ENCODE assay signal across 8 mouse cellular contexts in genomic region chr9:57696380-57697285, GRCm38 (mm10). TPM values are rescaled to one million over a fixed set of nuclear protein-coding genes. Genes with fewer than 3 reads are reported as not detected.
DNase-seq lines count a peak whose midpoint lies in the region; ATAC-seq lines count a peak whose summit lies in the region.
"Had no signal": no experiment of that assay in that cellular context is flagged by ENCODE, and none has a peak within 500 bp of the region (broad histone marks: within the 10 kb centered on the region; RNA-seq: fewer than 3 reads in every experiment).

No protein-coding gene starts in this region.

- peak; percentile 82 for ATAC-seq in intestine, embryonic 15.5 days
- peak; percentile 59 for ATAC-seq in megakaryocyte progenitor cell, adult 5-6 weeks (replicated peaks; ENCODE audit: poor library complexity)

- peak overlapping the region; percentile 84 for H3K4me2 ChIP-seq in intestine, embryonic 15.5 days (replicated peaks)

- H3K27me3 ChIP-seq in intestine, embryonic 15.5 days (replicated peaks), result peaks cover 26% of the 10 kb centered on the region
- H3K27me3 ChIP-seq in splenic B cell, adult 2 months (ENCODE audit: control insufficient read depth, insufficient read depth, low read length, poor library complexity, severe bottlenecking), result no peaks in the 10 kb centered on the region; the same call in 1 of the 2 replicates

- peak; percentile 18 to 54 for DNase-seq in adrenal gland, postnatal 36 days
- DNase-seq in embryo, embryonic 10 days (ENCODE audit: low spot score), result peak; percentile 59
- DNase-seq in gastrocnemius, postnatal 36 days, result peak; percentile 29 to 53
- peak; percentile 75 to 83 for DNase-seq in left cerebral cortex, postnatal 10 days (ENCODE audit: extremely low spot score in 1 of 2, low spot score in 2 of 2)
- DNase-seq in splenic B cell, adult 2 months (ENCODE audit: low read depth, low spot score), result peak; percentile 11

- peaks cover 10% of the 10 kb centered on the region for H3K4me1 ChIP-seq in intestine, embryonic 15.5 days (replicated peaks)

- H3K9ac ChIP-seq in intestine, embryonic 15.5 days, result peak overlapping the region; percentile 34

- peak overlapping the region; percentile 38 for H3K4me3 ChIP-seq in intestine, embryonic 15.5 days (replicated peaks)

- no peaks in the 10 kb centered on the region for H3K36me3 ChIP-seq in intestine, embryonic 15.5 days
- H3K36me3 ChIP-seq in splenic B cell, adult 2 months (ENCODE audit: control insufficient read depth, insufficient read depth, low read length, poor library complexity, severe bottlenecking), result no peaks in the 10 kb centered on the region

- H3K27ac ChIP-seq in intestine, embryonic 15.5 days, result no peak overlapping the region

- intact Hi-C loops in gastrocnemius, postnatal 36 days (cut with DNase I), result no loop called here
- intact Hi-C loops in left cerebral cortex, postnatal 10 days (cut with DNase I), result no loop called here

- 3% methylated on average over 42 of the region's 42 CpGs for WGBS in intestine, embryonic 15.5 days

- no peaks in the 10 kb centered on the region for H3K9me3 ChIP-seq in intestine, embryonic 15.5 days

RNA-seq across cellular contexts. Expression of gene Cyp1a1, which starts 8.9 kb away (rescaled TPM):
- under 1 TPM in 1 of 2 experiments, not detected in 1; 0.13 TPM for total RNA-seq in adrenal gland, postnatal 36 days (2021)
- under 1 TPM; 0.26 to 0.57 TPM for total RNA-seq in gastrocnemius, postnatal 36 days (2021)
- polyA plus RNA-seq in intestine, embryonic 15.5 days (2015; fragmentation: Nextera tagmentation; extraction: Ambion mirVana), result not detected in 2 replicates
- under 1 TPM; 0.41 to 0.43 TPM for total RNA-seq in left cerebral cortex, postnatal 10 days (2021)
- 0.39 TPM in 1 of 2 replicates, not detected in the other for total RNA-seq in megakaryocyte progenitor cell, adult 5-6 weeks (2015)
- total RNA-seq in megakaryocyte progenitor cell, adult 5-6 weeks (2017), result 0.20 TPM in 1 of 2 replicates, not detected in the other

RNA-seq across cellular contexts. Expression of gene Edc3, which starts 11.7 kb away (rescaled TPM):
- 1 to 10 TPM; 8.5 to 9.9 TPM for total RNA-seq in adrenal gland, postnatal 36 days (2021)
- 1 to 10 TPM; 4.8 to 6.3 TPM for total RNA-seq in gastrocnemius, postnatal 36 days (2021)
- polyA plus RNA-seq in intestine, embryonic 15.5 days (2015; fragmentation: Nextera tagmentation; extraction: Ambion mirVana), result 29.6 and 29.9 TPM in 2 replicates
- 10 to 100 TPM; 15.2 to 17.6 TPM for total RNA-seq in left cerebral cortex, postnatal 10 days (2021)
- 6.4 and 8.2 TPM in 2 replicates for total RNA-seq in megakaryocyte progenitor cell, adult 5-6 weeks (2015)
- total RNA-seq in megakaryocyte progenitor cell, adult 5-6 weeks (2017), result 4.5 and 4.8 TPM in 2 replicates

RNA-seq across cellular contexts. Expression of gene Cyp1a2, which starts 13.1 kb away (rescaled TPM):
- total RNA-seq in adrenal gland, postnatal 36 days (2021), result under 1 TPM in 1 of 2 experiments, not detected in 1; 0.40 TPM
- total RNA-seq in gastrocnemius, postnatal 36 days (2021), result not detected
- not detected in 2 replicates for polyA plus RNA-seq in intestine, embryonic 15.5 days (2015; fragmentation: Nextera tagmentation; extraction: Ambion mirVana)
- total RNA-seq in left cerebral cortex, postnatal 10 days (2021), result not detected
- not detected in 2 replicates for total RNA-seq in megakaryocyte progenitor cell, adult 5-6 weeks (2015)
- not detected in 2 replicates for total RNA-seq in megakaryocyte progenitor cell, adult 5-6 weeks (2017)
- polyA plus RNA-seq: large intestine, adult 2 months had no signal

RNA-seq across cellular contexts. Expression of gene Csk, which starts 43.2 kb away (rescaled TPM):
- total RNA-seq in adrenal gland, postnatal 36 days (2021), result 10 to 100 TPM; 61.9 to 92.6 TPM
- total RNA-seq in gastrocnemius, postnatal 36 days (2021), result 1 to 10 TPM; 8.5 to 9.5 TPM
- polyA plus RNA-seq in intestine, embryonic 15.5 days (2015; fragmentation: Nextera tagmentation; extraction: Ambion mirVana), result 29.0 and 31.4 TPM in 2 replicates
- total RNA-seq in left cerebral cortex, postnatal 10 days (2021), result 10 to 100 TPM; 64.6 to 66.3 TPM
- total RNA-seq in megakaryocyte progenitor cell, adult 5-6 weeks (2015), result 58.6 and 71.3 TPM in 2 replicates
- total RNA-seq in megakaryocyte progenitor cell, adult 5-6 weeks (2017), result 119 and 152 TPM in 2 replicates

Comparison
In these comparisons a context has a peak if more than half of its experiments do, and no peak if none do; other contexts are left out.
1. DNase-seq: peak in every context shown above with its lines; median percentile 79 in left cerebral cortex, postnatal 10 days; 59 in embryo, embryonic 10 days; 41 in gastrocnemius, postnatal 36 days; 36 in adrenal gland, postnatal 36 days; 11 in splenic B cell, adult 2 months.